Mouse (Mus musculus): ENCODE measurements around the gene Col23a1. TPM values are rescaled to one million over a fixed set of nuclear protein-coding genes. Genes with fewer than 3 reads are reported as not detected.

Col23a1 gene
- polyA plus RNA-seq, 1 experiment from 2014 or later, result 6.8 TPM

- H3K4me3 ChIP-seq (replicated peaks), result no peak overlapping the region
- peaks cover 6% of the 10 kb centered on the region for H3K4me1 ChIP-seq
- 0 out of 2 replicates have a peak, but pooled peaks cover 3% of the 10 kb centered on the region for H3K27me3 ChIP-seq
- H3K4me2 ChIP-seq, result no peak overlapping the region
- no peak for ATAC-seq (ENCODE audit: low FRiP score)
- WGBS, result 60% methylated on average over 2 of the region's 2 CpGs
- no peaks in the 10 kb centered on the region for H3K9me3 ChIP-seq
- H3K36me3 ChIP-seq (replicated peaks), result no peaks in the 10 kb centered on the region
- no peak overlapping the region for H3K9ac ChIP-seq
- no peak overlapping the region for H3K27ac ChIP-seq
Observed at GRCm38 (mm10) chr11:51544413-51544812, 254.7 kb downstream of the Col23a1 start.

GRCm38 (mm10) chr11:51545811-51546210 is 256.1 kb downstream of the Col23a1 start:
- H3K9me3 ChIP-seq, result no peaks in the 10 kb centered on the region
- H3K4me3 ChIP-seq (replicated peaks), result no peak overlapping the region
- no peak overlapping the region for H3K27ac ChIP-seq
- H3K27me3 ChIP-seq, result 0 out of 2 replicates have a peak, but pooled peaks cover 3% of the 10 kb centered on the region
- no peak for ATAC-seq (ENCODE audit: low FRiP score)
- H3K4me1 ChIP-seq, result peaks cover 6% of the 10 kb centered on the region
- 82% methylated on average over 4 of the region's 4 CpGs for WGBS
- no peak overlapping the region for H3K4me2 ChIP-seq
- H3K9ac ChIP-seq, result no peak overlapping the region
- H3K36me3 ChIP-seq (replicated peaks), result no peaks in the 10 kb centered on the region

- Histone ChIP-seq H3K9me3 (no peaks in the 10 kb centered on the region), H3K4me3 (replicated peaks) (no peak overlapping the region), H3K9ac (no peak overlapping the region), H3K27me3 (0 out of 2 replicates have a peak, but pooled peaks cover 3% of the 10 kb centered on the region), H3K4me1 (no peaks in the 10 kb centered on the region; the same call in none of the 2 replicates), H3K36me3 (replicated peaks) (no peaks in the 10 kb centered on the region), H3K4me2 (no peak overlapping the region), H3K27ac (no peak overlapping the region)
- no peak for ATAC-seq (ENCODE audit: low FRiP score)
- WGBS, result 81% methylated on average over 5 of the region's 5 CpGs
Observed at GRCm38 (mm10) chr11:51551253-51551652, 261.5 kb downstream of the Col23a1 start.

GRCm38 (mm10) chr11:51552091-51552490 is 262.4 kb downstream of the Col23a1 start:
- Histone ChIP-seq H3K4me3 (replicated peaks) (no peak overlapping the region), H3K4me1 (no peaks in the 10 kb centered on the region; the same call in none of the 2 replicates), H3K9ac (no peak overlapping the region), H3K4me2 (no peak overlapping the region), H3K27ac (no peak overlapping the region), H3K36me3 (replicated peaks) (no peaks in the 10 kb centered on the region), H3K9me3 (no peaks in the 10 kb centered on the region), H3K27me3 (0 out of 2 replicates have a peak, but pooled peaks cover 3% of the 10 kb centered on the region)
- 77% methylated on average over 3 of the region's 3 CpGs for WGBS
- no peak for ATAC-seq (ENCODE audit: low FRiP score)

GRCm38 (mm10) chr11:51554590-51554989 is 264.9 kb downstream of the Col23a1 start:
- no peaks in the 10 kb centered on the region; the same call in none of the 2 replicates for H3K4me1 ChIP-seq
- H3K36me3 ChIP-seq (replicated peaks), result no peaks in the 10 kb centered on the region
- H3K27ac ChIP-seq, result no peak overlapping the region
- 78% methylated on average over 9 of the region's 10 CpGs for WGBS
- no peak overlapping the region for H3K9ac ChIP-seq
- no peaks in the 10 kb centered on the region for H3K27me3 ChIP-seq
- ATAC-seq (ENCODE audit: low FRiP score), result no peak
- H3K4me3 ChIP-seq (replicated peaks), result no peak overlapping the region
- no peaks in the 10 kb centered on the region for H3K9me3 ChIP-seq
- no peak overlapping the region for H3K4me2 ChIP-seq

- H3K4me1 ChIP-seq, result no peaks in the 10 kb centered on the region; the same call in none of the 2 replicates
- no peaks in the 10 kb centered on the region for H3K36me3 ChIP-seq (replicated peaks)
- H3K27ac ChIP-seq, result no peak overlapping the region
- no peak overlapping the region for H3K9ac ChIP-seq
- no peak overlapping the region for H3K4me2 ChIP-seq
- 78% methylated on average over 2 of the region's 2 CpGs for WGBS
- H3K9me3 ChIP-seq, result no peaks in the 10 kb centered on the region
- H3K27me3 ChIP-seq, result no peaks in the 10 kb centered on the region
- no peak for ATAC-seq (ENCODE audit: low FRiP score)
- H3K4me3 ChIP-seq (replicated peaks), result no peak overlapping the region
Observed at GRCm38 (mm10) chr11:51555066-51555465, 265.3 kb downstream of the Col23a1 start.

- H3K36me3 ChIP-seq (replicated peaks), result no peaks in the 10 kb centered on the region
- 89% methylated on average over 1 of the region's 1 CpGs for WGBS
- no peaks in the 10 kb centered on the region for H3K27me3 ChIP-seq
- H3K9me3 ChIP-seq, result no peaks in the 10 kb centered on the region
- no peak overlapping the region for H3K9ac ChIP-seq
- no peak overlapping the region for H3K4me2 ChIP-seq
- no peak overlapping the region for H3K4me3 ChIP-seq (replicated peaks)
- no peaks in the 10 kb centered on the region for H3K4me1 ChIP-seq
- no peak overlapping the region for H3K27ac ChIP-seq
- ATAC-seq (ENCODE audit: low FRiP score), result no peak
Observed at GRCm38 (mm10) chr11:51563276-51563675, 273.6 kb downstream of the Col23a1 start.

- no peaks in the 10 kb centered on the region for H3K4me1 ChIP-seq
- H3K9me3 ChIP-seq, result no peaks in the 10 kb centered on the region
- no peak overlapping the region for H3K4me2 ChIP-seq
- H3K27ac ChIP-seq, result no peak overlapping the region
- 25% methylated on average over 3 of the region's 3 CpGs for WGBS
- H3K9ac ChIP-seq, result no peak overlapping the region
- H3K4me3 ChIP-seq (replicated peaks), result no peak overlapping the region
- no peaks in the 10 kb centered on the region for H3K27me3 ChIP-seq
- no peaks in the 10 kb centered on the region for H3K36me3 ChIP-seq (replicated peaks)
- no peak for ATAC-seq (ENCODE audit: low FRiP score)
Observed at GRCm38 (mm10) chr11:51565062-51565461, 275.3 kb downstream of the Col23a1 start.

- Histone ChIP-seq H3K27ac (no peak overlapping the region), H3K9ac (no peak overlapping the region), H3K9me3 (no peaks in the 10 kb centered on the region), H3K27me3 (no peaks in the 10 kb centered on the region), H3K4me3 (replicated peaks) (no peak overlapping the region), H3K4me2 (no peak overlapping the region), H3K36me3 (replicated peaks) (no peaks in the 10 kb centered on the region), H3K4me1 (no peaks in the 10 kb centered on the region)
- 91% methylated on average over 6 of the region's 6 CpGs for whole genome bisulfite sequencing
- no peak for ATAC-seq (ENCODE audit: low FRiP score)
Observed at GRCm38 (mm10) chr11:51565951-51566350, 276.2 kb downstream of the Col23a1 start.

- no peak overlapping the region for H3K4me2 ChIP-seq
- WGBS, result 89% methylated on average over 4 of the region's 4 CpGs
- H3K9me3 ChIP-seq, result no peaks in the 10 kb centered on the region
- H3K4me1 ChIP-seq, result no peaks in the 10 kb centered on the region
- no peaks in the 10 kb centered on the region for H3K27me3 ChIP-seq
- no peak for ATAC-seq (ENCODE audit: low FRiP score)
- H3K9ac ChIP-seq, result no peak overlapping the region
- H3K4me3 ChIP-seq (replicated peaks), result no peak overlapping the region
- H3K27ac ChIP-seq, result no peak overlapping the region
- H3K36me3 ChIP-seq (replicated peaks), result no peaks in the 10 kb centered on the region
Observed at GRCm38 (mm10) chr11:51568801-51569200, 279.1 kb downstream of the Col23a1 start.

GRCm38 (mm10) chr11:51576454-51576853 is 286.7 kb downstream of the Col23a1 start:
- H3K4me2 ChIP-seq, result no peak overlapping the region
- H3K27ac ChIP-seq, result no peak overlapping the region
- no peak overlapping the region for H3K4me3 ChIP-seq (replicated peaks)
- H3K27me3 ChIP-seq, result no peaks in the 10 kb centered on the region
- WGBS, result 78% methylated on average over 4 of the region's 4 CpGs
- no peaks in the 10 kb centered on the region for H3K9me3 ChIP-seq
- H3K9ac ChIP-seq, result no peak overlapping the region
- ATAC-seq (ENCODE audit: low FRiP score), result no peak
- no peaks in the 10 kb centered on the region for H3K4me1 ChIP-seq
- no peaks in the 10 kb centered on the region for H3K36me3 ChIP-seq (replicated peaks)

- Histone ChIP-seq H3K27me3 (no peaks in the 10 kb centered on the region), H3K4me3 (replicated peaks) (no peak overlapping the region), H3K36me3 (replicated peaks) (no peaks in the 10 kb centered on the region), H3K9me3 (no peaks in the 10 kb centered on the region), H3K4me2 (no peak overlapping the region), H3K9ac (no peak overlapping the region), H3K4me1 (no peaks in the 10 kb centered on the region), H3K27ac (no peak overlapping the region)
- ATAC-seq (ENCODE audit: low FRiP score), result no peak
- WGBS, result 89% methylated on average over 7 of the region's 7 CpGs
Observed at GRCm38 (mm10) chr11:51577587-51577986, 287.9 kb downstream of the Col23a1 start.

GRCm38 (mm10) chr11:51579024-51579423 is 289.3 kb downstream of the Col23a1 start:
- Histone ChIP-seq H3K27ac (no peak overlapping the region), H3K27me3 (no peaks in the 10 kb centered on the region), H3K9me3 (no peaks in the 10 kb centered on the region), H3K36me3 (replicated peaks) (no peaks in the 10 kb centered on the region), H3K4me1 (peaks cover 10% of the 10 kb centered on the region), H3K4me3 (replicated peaks) (no peak overlapping the region), H3K4me2 (no peak overlapping the region), H3K9ac (no peak overlapping the region)
- no peak for ATAC-seq (ENCODE audit: low FRiP score)
- 65% methylated on average over 4 of the region's 4 CpGs for WGBS
